ENCODE assay signal across 8 mouse cellular contexts in genomic region chr5:43354351-43354942, GRCm38 (mm10).
DNase-seq lines count a peak whose midpoint lies in the region; ATAC-seq and TF ChIP-seq lines count a peak whose summit lies in the region.

No protein-coding gene starts in this region.

- peak overlapping the region; percentile 43 for H3K4me2 ChIP-seq in forebrain, embryonic 15.5 days (replicated peaks)
- H3K4me2 ChIP-seq in midbrain, embryonic 15.5 days, result peak overlapping the region; percentile 48

- WGBS in forebrain, embryonic 15.5 days, result 50% methylated on average over 14 of the region's 14 CpGs
- WGBS in midbrain, embryonic 15.5 days, result 51% methylated on average over 14 of the region's 14 CpGs

- H3K4me1 ChIP-seq in G1E (ENCODE audit: insufficient read depth, low read depth, low read length), result peaks cover 78% of the 10 kb centered on the region
- H3K4me1 ChIP-seq in forebrain, embryonic 15.5 days, result peaks cover 12% of the 10 kb centered on the region
- peaks cover 11% of the 10 kb centered on the region for H3K4me1 ChIP-seq in midbrain, embryonic 15.5 days

- peak; percentile 16 for ATAC-seq in G1E (ENCODE audit: extremely low read depth, insufficient number of reproducible peaks, low FRiP score, poor library complexity, severe bottlenecking)
- 0 out of 2 replicates have a peak, but pooled peaks have one; percentile 0 for ATAC-seq in forebrain, embryonic 15.5 days (replicated peaks)
- ATAC-seq in midbrain, embryonic 15.5 days (replicated peaks), result peak; percentile 24

- DNase-seq in 416B (ENCODE audit: low read depth), result peak; percentile 79
- DNase-seq in G1E (ENCODE audit: low spot score), result peak; percentile 43
- DNase-seq in liver, result peak; percentile 36
- no peak for DNase-seq in thymus, adult 18-20 months
- no peak for DNase-seq in cerebellum, adult 9-11 months
- DNase-seq in frontal cortex, postnatal 14 days (ENCODE audit: low spot score in 2 of 2), result no peak

- H3K4me3 ChIP-seq in G1E (ENCODE audit: low read depth, low read length), result peak overlapping the region; percentile 72
- H3K4me3 ChIP-seq in forebrain, embryonic 15.5 days, result peak overlapping the region; percentile 28; the same call in 1 of the 2 replicates
- peak overlapping the region; percentile 30; the same call in 1 of the 2 replicates for H3K4me3 ChIP-seq in midbrain, embryonic 15.5 days

- no peaks in the 10 kb centered on the region for H3K27me3 ChIP-seq in G1E (ENCODE audit: insufficient read depth, low read length)
- no peaks in the 10 kb centered on the region for H3K27me3 ChIP-seq in forebrain, embryonic 15.5 days
- H3K27me3 ChIP-seq in midbrain, embryonic 15.5 days (replicated peaks), result no peaks in the 10 kb centered on the region

- TF ChIP-seq CTCF in G1E (IDR thresholded peaks at IDR 0.05; ENCODE audit: low read depth, low read length), result no peak

- H3K9ac ChIP-seq in forebrain, embryonic 15.5 days (replicated peaks), result no peak overlapping the region
- no peak overlapping the region for H3K9ac ChIP-seq in midbrain, embryonic 15.5 days

- H3K9me3 ChIP-seq in G1E (replicated peaks), result no peaks in the 10 kb centered on the region
- H3K9me3 ChIP-seq in forebrain, embryonic 15.5 days, result no peaks in the 10 kb centered on the region
- no peaks in the 10 kb centered on the region for H3K9me3 ChIP-seq in midbrain, embryonic 15.5 days

- H3K36me3 ChIP-seq in G1E (replicated peaks), result no peaks in the 10 kb centered on the region
- H3K36me3 ChIP-seq in forebrain, embryonic 15.5 days, result no peaks in the 10 kb centered on the region
- no peaks in the 10 kb centered on the region for H3K36me3 ChIP-seq in midbrain, embryonic 15.5 days (replicated peaks)

- H3K27ac ChIP-seq in forebrain, embryonic 15.5 days (replicated peaks), result no peak overlapping the region
- H3K27ac ChIP-seq in midbrain, embryonic 15.5 days, result peak overlapping the region; percentile 63; the same call in 1 of the 2 replicates

Comparison
In these comparisons a context has a peak if more than half of its experiments do, and no peak if none do; other contexts are left out.
1. DNase-seq: peak in 416B (single experiment), G1E (single experiment) and liver (single experiment); none in thymus, adult 18-20 months (0 of 2), cerebellum, adult 9-11 months (single experiment) and frontal cortex, postnatal 14 days (0 of 2).
2. Peak in every context shown above with its lines, with median percentiles within 50 percentile points of each other: ATAC-seq and H3K4me3 ChIP-seq.